Mouse (Mus musculus): Measurements from ENCODE around the gene Myo1h.

- TF ChIP-seq CTCF (IDR thresholded peaks at IDR 0.05; ENCODE audit: extremely low read depth, insufficient read depth, low read length) (no peak), POLR2A (IDR thresholded peaks at IDR 0.05; ENCODE audit: extremely low read depth, insufficient read depth, low read length) (no peak)
These were observed 92.0 kb downstream of the Myo1h start for GRCm38 (mm10) chr5:114381013-114381351.
